Mouse (Mus musculus) inflammation-experienced regulatory T-cells (primary cell): ENCODE measurements around the gene Ptprk. TPM values are rescaled to one million over a fixed set of nuclear protein-coding genes. Genes with fewer than 3 reads are reported as not detected.

Experiments used
- polyA plus RNA-seq, 2 experiments: library from polyadenylated mRNA; unstranded; fragments of 100-300 nt; shearing (Covaris generic); gene quantifications; one replicate each; pipeline ENCODE4 v1.2.1; 2017

Gene Ptprk
- polyA plus RNA-seq, result 1 to 10 TPM in 1 of 2 experiments, under 1 TPM in 1; 0.95 to 5.4 TPM

DNA sequence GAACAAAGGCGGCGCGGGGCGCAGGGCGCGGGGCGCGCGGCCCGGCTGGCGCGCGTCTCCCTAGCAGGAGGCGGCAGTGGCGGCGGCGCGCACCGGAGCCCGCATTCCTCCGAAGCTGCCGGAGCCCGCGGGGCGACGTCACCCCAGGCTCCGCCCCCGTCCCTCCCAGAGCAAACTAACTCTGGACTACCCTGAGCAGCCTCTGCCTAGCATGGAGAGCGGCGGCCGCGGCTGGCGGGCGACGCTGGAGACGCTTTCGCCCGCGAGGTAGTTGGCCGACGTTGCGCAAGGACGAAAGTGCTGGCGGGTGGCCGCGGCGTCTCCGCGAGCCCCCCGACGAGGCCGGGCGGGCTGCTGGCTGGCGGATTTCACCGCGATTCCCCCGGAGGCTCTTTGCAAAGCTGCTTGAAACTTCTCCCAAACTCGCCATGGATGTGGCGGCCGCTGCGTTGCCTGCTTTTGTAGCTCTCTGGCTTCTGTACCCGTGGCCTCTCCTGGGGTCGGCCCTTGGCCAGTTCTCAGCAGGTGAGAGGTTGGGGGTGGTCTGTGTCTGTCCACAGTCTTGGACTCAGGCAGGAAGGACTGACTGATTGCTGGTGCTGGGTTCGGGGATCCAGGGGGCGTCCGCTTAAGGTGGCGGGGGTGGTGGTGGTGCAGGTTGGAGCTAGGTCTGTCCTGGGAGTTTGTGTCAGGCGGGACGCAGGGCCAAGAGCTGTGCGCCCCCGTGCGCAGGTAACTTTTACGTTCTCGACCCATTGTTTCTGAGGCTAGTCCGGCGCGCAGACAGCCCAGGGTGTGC lies at the start of gene Ptprk:
TSS of gene Ptprk (plus strand) at position 168 of the 799 bp plus-strand sequence.

